Mouse (Mus musculus): ENCODE data around the gene Oprm1. TPM values are rescaled to one million over a fixed set of nuclear protein-coding genes. Genes with fewer than 3 reads are reported as not detected.
A peak's percentile ranks its signal among the peaks of the same experiment; 100 is the strongest.

Gene Oprm1
- total RNA-seq, 2 experiments from 2014 or later = not detected

DNA sequence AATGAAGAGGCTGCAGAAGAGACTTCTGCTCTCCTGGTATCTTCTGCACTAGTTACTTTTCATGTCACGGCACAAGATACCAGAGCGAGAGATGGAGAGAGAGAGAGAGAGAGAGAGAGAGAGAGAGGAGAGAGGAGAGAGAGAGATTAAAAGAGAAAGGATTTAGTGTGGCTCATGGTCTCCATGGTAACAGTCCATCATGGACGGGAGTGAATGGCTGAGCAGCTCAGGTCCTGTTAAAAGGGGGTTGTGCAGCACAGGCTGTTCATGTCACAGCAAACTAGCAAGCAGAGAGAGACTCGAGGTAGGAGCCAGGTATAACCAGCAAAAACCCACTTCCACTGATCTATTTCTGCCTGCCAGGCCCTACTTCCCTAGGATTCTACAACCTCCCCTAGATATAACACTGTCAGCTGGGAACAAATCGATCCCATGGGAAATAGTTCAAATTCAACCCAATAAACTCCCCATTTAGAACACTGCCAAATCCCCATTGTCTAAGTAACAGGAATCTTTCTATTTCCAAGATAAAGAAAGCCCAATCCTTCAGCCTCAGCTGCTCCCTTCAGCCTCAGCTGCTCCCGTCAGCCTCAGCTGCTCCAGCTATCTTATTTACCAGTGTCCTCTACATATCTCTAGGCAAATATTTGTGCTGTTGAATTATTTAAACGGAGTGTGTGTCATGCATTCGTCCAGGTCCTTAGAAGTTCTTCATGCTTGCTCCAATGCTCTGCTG lies 312.0 kb downstream of the Oprm1 start:
- ATAC-seq (replicated peaks; ENCODE audit: low FRiP score, low TSS enrichment, poor library complexity, severe bottlenecking) = no peak

DNA sequence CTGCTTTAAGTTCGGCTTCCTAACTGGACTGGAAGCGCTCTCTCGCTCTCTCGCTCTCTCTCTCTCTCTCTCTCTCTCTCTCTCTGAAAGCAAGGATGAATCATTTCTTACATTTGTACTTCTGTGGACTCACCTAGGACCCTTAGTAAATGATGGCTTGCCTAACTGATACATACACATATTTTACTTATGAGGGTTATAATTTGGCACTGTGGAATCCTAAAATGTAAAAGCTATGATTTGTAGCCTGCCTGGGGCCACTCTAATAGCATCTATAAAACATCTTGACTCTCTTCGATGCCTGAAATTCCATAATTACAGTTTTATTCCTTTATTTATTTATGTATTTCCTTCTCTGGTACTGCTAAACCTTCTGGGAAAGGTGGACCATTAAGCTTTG lies 312.6 kb downstream of the Oprm1 start:
- no peak for ATAC-seq (replicated peaks; ENCODE audit: low FRiP score, low TSS enrichment, poor library complexity, severe bottlenecking)

DNA sequence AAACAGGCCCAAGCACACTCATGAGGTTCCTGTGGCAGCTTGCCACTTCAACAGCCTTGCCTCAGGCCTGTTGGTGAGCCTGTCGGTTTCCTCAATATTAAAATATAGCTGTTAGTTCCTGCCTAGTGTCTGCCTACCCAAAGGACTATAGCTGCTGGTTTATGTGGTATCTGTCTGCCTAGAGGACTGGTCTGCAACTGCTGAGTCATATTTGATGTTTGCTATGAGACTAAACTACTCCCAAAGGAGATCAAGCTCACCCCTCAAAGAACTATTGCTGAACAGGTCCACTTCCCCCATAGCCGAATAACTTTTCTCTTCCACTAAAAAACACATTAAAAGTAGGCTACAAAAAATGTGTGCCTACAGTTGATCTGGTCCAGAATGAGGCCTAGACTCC lies 315.9 kb downstream of the Oprm1 start:
- no peak for ATAC-seq (replicated peaks; ENCODE audit: low FRiP score, low TSS enrichment, poor library complexity, severe bottlenecking)

GRCm38 (mm10) chr10:7075661-7076060 lies 317.4 kb downstream of the Oprm1 start:
- no peak for ATAC-seq (replicated peaks; ENCODE audit: low FRiP score, low TSS enrichment, poor library complexity, severe bottlenecking)

DNA sequence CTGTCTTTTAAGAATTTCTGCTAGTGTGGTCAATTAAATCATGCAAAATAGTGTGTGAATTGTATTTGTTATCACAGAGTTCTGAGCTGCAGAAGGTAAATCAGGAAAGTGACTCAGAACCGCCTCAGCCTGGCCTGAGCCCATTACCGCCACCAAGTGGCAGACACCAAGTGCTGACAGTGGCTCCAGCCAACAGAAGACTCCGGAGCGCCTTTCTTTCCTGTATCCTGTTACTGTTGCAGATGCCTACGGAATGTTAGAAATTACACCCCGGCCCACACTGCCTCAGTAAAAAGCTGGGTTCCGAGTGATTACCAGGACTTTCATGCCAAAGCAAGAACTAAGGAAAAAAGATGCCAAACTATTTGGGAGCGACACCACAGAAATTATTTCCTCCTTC lies 317.9 kb downstream of the Oprm1 start:
- peak; percentile 77 for ATAC-seq (replicated peaks; ENCODE audit: low FRiP score, low TSS enrichment, poor library complexity, severe bottlenecking)

DNA sequence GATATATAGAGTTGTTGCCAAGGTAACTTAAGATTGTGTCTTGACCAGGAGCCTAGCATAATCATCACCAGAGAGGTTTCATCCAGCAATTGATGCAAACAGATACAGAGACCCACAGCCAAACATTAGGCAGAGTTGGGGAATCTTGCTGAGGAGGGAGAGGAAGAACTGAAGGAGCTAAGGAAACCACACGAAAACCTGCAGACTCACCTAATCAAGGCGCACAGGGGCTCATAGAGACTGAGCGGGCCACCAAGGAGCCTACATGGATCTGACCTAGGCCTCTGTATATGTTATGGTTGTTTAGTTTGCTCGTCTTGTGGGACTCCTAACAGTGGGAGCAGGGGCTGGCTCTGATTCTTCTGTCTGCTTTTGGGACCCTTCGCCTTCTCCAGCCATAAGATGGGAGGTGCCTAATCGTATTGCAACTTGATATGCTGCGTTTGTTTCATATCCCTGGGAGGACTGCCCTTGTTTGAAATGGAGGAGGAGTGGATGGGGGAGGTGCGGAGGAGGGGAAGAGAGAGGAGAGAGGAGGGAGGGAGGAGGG lies 318.4 kb downstream of the Oprm1 start:
- ATAC-seq (replicated peaks; ENCODE audit: low FRiP score, low TSS enrichment, poor library complexity, severe bottlenecking) = no peak

DNA sequence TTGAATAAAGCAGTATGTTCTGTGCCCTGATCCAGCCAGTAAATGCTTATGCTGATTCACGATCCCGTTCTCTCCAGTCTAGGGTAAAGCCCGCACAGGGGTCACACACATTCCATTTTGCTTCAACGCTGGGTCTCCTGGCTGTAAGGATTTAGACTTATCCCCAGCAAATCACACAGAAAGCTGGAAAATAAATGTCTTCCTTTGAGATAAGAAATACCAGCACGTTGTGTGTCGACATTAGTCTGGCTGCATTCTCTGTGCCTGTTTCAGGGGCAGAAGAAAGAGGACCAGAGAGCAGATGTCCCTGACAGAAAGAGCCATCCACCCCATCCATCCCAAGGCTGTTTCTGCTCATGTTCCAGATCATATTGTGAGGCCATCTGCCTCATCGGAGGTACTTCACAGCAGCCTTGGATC lies 319.1 kb downstream of the Oprm1 start:
- ATAC-seq (replicated peaks; ENCODE audit: low FRiP score, low TSS enrichment, poor library complexity, severe bottlenecking) = no peak

DNA sequence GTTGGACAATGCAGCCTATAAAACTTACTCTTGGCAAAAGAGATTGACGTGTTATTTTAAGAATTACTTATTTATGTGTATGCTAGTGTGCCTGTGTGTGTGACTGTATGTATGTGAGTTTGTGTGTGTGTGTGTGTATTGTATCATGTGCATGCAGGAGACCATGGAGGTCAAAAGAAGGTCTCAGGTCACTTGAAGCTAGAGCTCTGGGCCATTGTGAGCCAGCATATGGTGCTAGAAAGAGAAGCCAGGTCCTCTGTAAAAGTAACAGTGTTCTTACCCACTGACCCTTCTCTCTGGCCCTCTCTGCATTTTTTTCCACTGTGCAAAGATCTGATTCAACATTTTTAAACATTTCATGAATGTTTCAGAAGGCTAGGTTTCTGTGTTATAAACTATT lies 319.7 kb downstream of the Oprm1 start:
- ATAC-seq (replicated peaks; ENCODE audit: low FRiP score, low TSS enrichment, poor library complexity, severe bottlenecking) = no peak

Other genes with a start within 250 kb of the Oprm1 start
- gene Gm10945, start 3.3 kb downstream of the Oprm1 start, total RNA-seq (2014; fragmentation: Nextera tagmentation) = not detected in 2 replicates
- gene Gm10945, start 3.3 kb downstream of the Oprm1 start, total RNA-seq (2017) = not detected in 2 replicates